Mouse (Mus musculus) T-helper 1 cell (primary cell): ENCODE results near the gene Gm21704.
"Not testable (repeated sequence)": the region's sequence is repeated elsewhere in the genome, so short reads cannot be mapped to it uniquely, and the experiment has no call there.

ENCODE experiments used
- in situ Hi-C: fragments of 300-600 bp; cut with MboI, MseI; formaldehyde crosslinking; loops from one replicate; pipeline ENCODE4 v1.15.1; 2025; ENCODE audit warnings: high pct_unique_total_duplicates

Gm21704 gene

GRCm38 (mm10) chrY:3410067-3410466 is at the start of gene Gm21704, which contains the start of gene Gm21708:
Gm21704 (minus strand) TSS chrY:3410167.
Gm21708 (minus strand) TSS chrY:3410167.
- in situ Hi-C loops: not testable (repeated sequence)

GRCm38 (mm10) chrY:3345229-3345628 is 64.7 kb downstream of the Gm21704 start, which contains the start of gene Gm21693:
Gm21693 (minus strand) TSS chrY:3345329.
- in situ Hi-C loops: not testable (repeated sequence)

GRCm38 (mm10) chrY:3340661-3341060 is 69.3 kb downstream of the Gm21704 start:
- in situ Hi-C loops: not testable (repeated sequence)
